Mouse (Mus musculus) layer of hippocampus, postnatal 10 days (tissue): Measurements from ENCODE around the gene AW209491. TPM values are rescaled to one million over a fixed set of nuclear protein-coding genes. Genes with fewer than 3 reads are reported as not detected.

ENCODE experiments used
- DNase-seq, 2 experiments: peaks; one replicate each; pipeline ENCODE4 v3.0.0; 2021; ENCODE audit warnings: low spot score in 2 of 2
- long read RNA-seq: library from polyadenylated mRNA; stranded (forward); transcript quantifications from one replicate; pipeline ENCODE4 v2.0.0, GENCODE M21; 2023
- total RNA-seq, 2 experiments: library from RNA; stranded (reverse); gene quantifications; 2 replicates each; pipeline ENCODE4 v1.2.3; 2021

The AW209491 gene
- 10 to 100 TPM; 15.6 to 17.9 TPM for total RNA-seq
- long read RNA-seq, transcript AW209491-201 (2 exons, 2,914 nt) = major isoform, 37 of 49 reads
- long read RNA-seq, transcript AW209491-202 (2 exons, 2,035 nt) = minor isoform, 7 of 49 reads
- long read RNA-seq, partial matches to known transcripts = 3 of 49 reads
- long read RNA-seq, other reads (novel, unspliced or antisense) = 2 of 49 reads

GRCm38 (mm10) chr13:14629726-14630641 is at the start of gene AW209491:
Gene AW209491 (plus strand): TSS chr13:14630154.
- DNase-seq = peak; percentile 92 to 95

- no peak for DNase-seq
Observed at GRCm38 (mm10) chr13:14580392-14580791, 49.6 kb upstream of the AW209491 start.

GRCm38 (mm10) chr13:14602744-14603143 is 27.2 kb upstream of the AW209491 start:
- no peak for DNase-seq

- no peak for DNase-seq
Observed at GRCm38 (mm10) chr13:14607616-14608015, 22.3 kb upstream of the AW209491 start.

GRCm38 (mm10) chr13:14612463-14612862 is 17.5 kb upstream of the AW209491 start:
- DNase-seq = no peak

DNA sequence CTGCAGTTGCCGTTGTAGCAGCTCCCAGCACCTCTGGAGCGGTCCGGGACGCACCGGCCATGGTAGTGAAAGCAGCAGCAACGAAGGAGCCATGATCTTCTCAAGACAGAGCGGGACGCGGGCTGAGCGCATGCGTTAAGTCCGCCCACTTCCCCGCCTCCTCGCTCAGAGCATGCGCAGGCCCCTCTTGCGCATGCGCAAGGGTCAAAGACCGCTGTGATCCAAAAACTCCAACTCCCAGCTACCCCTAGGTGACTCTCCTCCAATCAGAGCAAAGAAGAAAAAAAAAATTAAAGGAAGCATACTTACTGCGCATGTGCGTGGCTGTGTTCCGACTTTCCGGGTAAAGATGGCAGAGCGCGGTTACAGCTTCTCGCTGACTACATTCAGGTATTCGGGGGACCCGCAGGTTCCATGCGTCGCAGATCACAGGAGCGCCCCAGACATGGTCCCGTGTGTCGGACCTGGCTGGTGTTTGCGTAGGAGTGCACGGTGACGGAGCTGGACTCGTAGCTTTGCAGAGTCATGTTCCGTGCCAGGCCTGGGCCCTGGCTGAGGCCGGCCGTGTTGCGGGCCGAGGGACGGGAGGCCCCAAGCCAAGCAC is 16.9 kb upstream of the AW209491 start, which contains the start of the genes Mrpl32 and Psma2:
Gene Mrpl32, minus strand, starts transcription at position 240 of the 604 bp plus-strand sequence.
Gene Psma2, plus strand, starts transcription at position 315 of the 604 bp plus-strand sequence.
- DNase-seq = peak; percentile 96 to 97

DNA sequence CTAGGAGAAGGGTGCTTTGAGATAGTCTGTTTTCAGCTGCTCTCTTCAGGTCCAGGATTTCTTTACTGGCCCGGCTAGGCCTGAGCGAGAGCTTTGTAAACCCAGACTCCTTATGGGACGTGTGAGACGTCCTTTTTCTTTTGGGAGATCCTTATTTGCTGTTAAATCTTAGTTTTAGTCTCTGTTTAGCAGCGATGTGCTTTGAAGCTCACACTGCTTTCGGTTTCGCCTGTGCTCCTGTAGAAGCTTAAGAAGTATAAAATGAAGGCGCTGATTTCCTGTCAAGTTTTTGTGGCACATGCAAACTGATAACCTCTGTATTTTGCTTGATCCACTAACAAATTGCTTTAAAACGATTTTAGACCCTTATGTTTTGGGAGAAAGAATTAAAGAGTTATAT is 16.4 kb upstream of the AW209491 start:
- DNase-seq = no peak

DNA sequence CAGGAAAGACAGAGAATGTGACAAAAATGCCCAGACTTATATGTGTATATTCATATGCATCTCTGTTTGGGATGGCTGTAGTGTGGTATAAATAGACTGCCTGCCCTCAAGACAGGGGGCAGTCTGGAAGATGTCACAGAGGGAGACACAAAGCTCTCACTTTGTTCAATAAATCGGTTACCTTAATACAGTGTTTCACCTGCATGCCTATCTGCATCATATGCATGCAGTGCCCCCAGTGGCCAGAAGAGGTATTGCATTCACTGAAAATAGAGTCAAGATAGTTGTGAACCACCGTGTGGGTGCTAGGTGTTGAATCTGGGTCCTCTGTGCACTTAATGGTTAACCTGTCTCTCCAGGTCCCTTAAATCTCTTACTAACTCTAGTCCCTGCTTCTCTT is 11.2 kb upstream of the AW209491 start:
- peak; percentile 69 to 77 for DNase-seq

GRCm38 (mm10) chr13:14639998-14640397 is 10.0 kb downstream of the AW209491 start:
- no peak for DNase-seq

DNA sequence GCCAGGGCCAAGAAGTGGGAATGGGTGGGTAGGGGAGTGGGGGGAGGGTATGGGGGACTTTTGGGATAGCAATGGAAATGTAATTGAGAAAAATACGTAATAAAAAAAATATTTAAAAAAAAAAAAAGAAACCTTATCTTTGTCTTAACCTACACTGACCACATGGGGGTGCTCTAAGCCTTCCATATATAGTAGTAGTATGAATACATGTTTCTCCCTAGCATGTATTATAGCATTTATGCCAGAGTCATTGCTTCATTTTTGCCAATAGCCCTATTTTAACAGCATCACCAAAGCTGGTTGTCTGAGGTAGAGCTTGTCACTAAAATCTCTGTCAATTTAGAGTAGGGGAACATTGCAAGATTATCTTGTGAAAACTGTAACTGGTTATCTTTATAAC is 19.3 kb downstream of the AW209491 start:
- DNase-seq = peak; percentile 29 to 42

DNA sequence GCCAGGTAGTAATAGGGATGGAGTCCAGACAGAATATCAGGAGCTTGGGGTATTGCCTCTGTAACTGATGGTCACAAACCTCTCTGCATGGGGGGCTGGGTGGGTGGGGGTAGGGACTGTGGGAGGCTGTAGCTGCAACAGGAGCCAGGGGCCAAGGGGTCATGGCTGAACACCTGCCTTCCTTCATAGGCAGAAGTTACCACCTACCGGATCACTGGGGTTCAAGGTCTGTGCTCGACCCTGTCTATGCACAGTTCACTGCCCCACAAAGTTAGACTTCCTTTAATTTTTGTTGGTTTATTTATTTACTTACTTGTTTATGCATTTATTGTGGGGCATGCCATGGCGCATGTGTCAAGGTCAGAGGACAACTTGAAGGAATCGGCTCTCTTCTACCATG is 37.2 kb downstream of the AW209491 start:
- no peak for DNase-seq

GRCm38 (mm10) chr13:14670342-14670741 is 40.4 kb downstream of the AW209491 start:
- DNase-seq = peak; percentile 37 to 48

Other genes starting within 250 kb of the AW209491 start
- gene Hecw1, start 106.9 kb upstream of the AW209491 start, total RNA-seq = 100 to 1,000 TPM; 112 TPM
- gene Mrpl32, start 17.0 kb upstream of the AW209491 start, total RNA-seq = 10 to 100 TPM; 29.6 to 33.2 TPM
- 10 to 100 TPM; 69.1 to 73.5 TPM for gene Psma2, start 16.9 kb upstream of the AW209491 start, total RNA-seq